Mouse (Mus musculus): Measurements from ENCODE around the gene Gucy2e. TPM values are rescaled to one million over a fixed set of nuclear protein-coding genes. Genes with fewer than 3 reads are reported as not detected.

Gene Gucy2e
- total RNA-seq (2021) (1 to 10 TPM; 1.6 to 1.8 TPM), polyA plus RNA-seq (2012; rRNA removed) (0.06 TPM in 2 replicates)
- long read RNA-seq, partial matches to known transcripts = 0 of 3 reads
- long read RNA-seq, other reads (novel, unspliced or antisense) = 3 of 3 reads

DNA sequence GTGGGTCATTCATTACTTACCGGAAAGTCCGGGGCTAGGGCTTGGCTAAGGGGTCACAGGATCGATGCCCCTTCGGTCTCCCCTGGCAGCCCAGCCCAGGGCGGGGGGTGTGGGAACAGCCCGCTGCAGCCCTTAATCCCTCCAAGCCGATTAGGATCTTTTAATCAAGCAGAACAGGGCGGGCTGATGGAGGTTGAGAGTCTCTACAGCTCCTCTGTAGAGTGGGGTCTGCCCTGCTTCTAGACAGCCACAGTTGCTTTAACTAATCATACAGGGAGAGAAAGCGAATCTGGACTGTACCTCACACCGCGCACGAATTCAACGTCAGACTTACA is at the start of gene Gucy2e:
Gene Gucy2e, minus strand, starts transcription at position 111 of the 335 bp plus-strand sequence.
- peaks cover 17% of the 10 kb centered on the region for H3K27me3 ChIP-seq (ENCODE audit: control insufficient read depth, insufficient read depth, low read length)
- no peak within 1 kb of the TSS; the same call in 1 of the 2 replicates for H3K9ac ChIP-seq (ENCODE audit: low read depth, low read length)
- TF ChIP-seq EP300 (IDR thresholded peaks at IDR 0.05; ENCODE audit: insufficient read depth, low read depth, low read length) = no peak
- no peak for TF ChIP-seq POLR2A (IDR thresholded peaks at IDR 0.05; ENCODE audit: insufficient read depth, low read depth, low read length)
- no peak for TF ChIP-seq CTCF (IDR thresholded peaks at IDR 0.05)
- H3K27ac ChIP-seq = no peak within 1 kb of the TSS
- no peaks in the 10 kb centered on the region for H3K4me1 ChIP-seq (ENCODE audit: control insufficient read depth, insufficient read depth, low read length)
- WGBS = 40% methylated on average over 13 of the region's 13 CpGs
- H3K36me3 ChIP-seq (ENCODE audit: control insufficient read depth, insufficient read depth, low read length) = no peaks in the 10 kb centered on the region
- no peak for DNase-seq
- H3K4me3 ChIP-seq = peak within 1 kb of the TSS; percentile 43
- H3K79me2 ChIP-seq (replicated peaks; ENCODE audit: control insufficient read depth, insufficient read depth, low read length) = no peaks in the 10 kb centered on the region
- intact Hi-C loops (cut with DNase I) = no loop called here

- DNase-seq = no peak
- H3K36me3 ChIP-seq (ENCODE audit: control insufficient read depth, insufficient read depth, low read length) = no peaks in the 10 kb centered on the region
- H3K27me3 ChIP-seq (ENCODE audit: control insufficient read depth, insufficient read depth, low read length) = no peaks in the 10 kb centered on the region
- H3K79me2 ChIP-seq (replicated peaks; ENCODE audit: control insufficient read depth, insufficient read depth, low read length) = no peaks in the 10 kb centered on the region
- H3K27ac ChIP-seq = no peak overlapping the region
- H3K4me3 ChIP-seq = no peak overlapping the region
- H3K4me1 ChIP-seq (ENCODE audit: control insufficient read depth, insufficient read depth, low read length) = no peaks in the 10 kb centered on the region; the same call in 1 of the 2 replicates
- WGBS = 75% methylated on average over 5 of the region's 5 CpGs
- intact Hi-C loops (cut with DNase I) = no loop called here
- TF ChIP-seq POLR2A (IDR thresholded peaks at IDR 0.05; ENCODE audit: insufficient read depth, low read depth, low read length) = no peak
- no peak for TF ChIP-seq EP300 (IDR thresholded peaks at IDR 0.05; ENCODE audit: insufficient read depth, low read depth, low read length)
- no peak for TF ChIP-seq CTCF (IDR thresholded peaks at IDR 0.05)
- H3K9ac ChIP-seq (ENCODE audit: low read depth, low read length) = no peak overlapping the region
These were observed 40.4 kb upstream of the Gucy2e start for GRCm38 (mm10) chr11:69277267-69277666.

DNA sequence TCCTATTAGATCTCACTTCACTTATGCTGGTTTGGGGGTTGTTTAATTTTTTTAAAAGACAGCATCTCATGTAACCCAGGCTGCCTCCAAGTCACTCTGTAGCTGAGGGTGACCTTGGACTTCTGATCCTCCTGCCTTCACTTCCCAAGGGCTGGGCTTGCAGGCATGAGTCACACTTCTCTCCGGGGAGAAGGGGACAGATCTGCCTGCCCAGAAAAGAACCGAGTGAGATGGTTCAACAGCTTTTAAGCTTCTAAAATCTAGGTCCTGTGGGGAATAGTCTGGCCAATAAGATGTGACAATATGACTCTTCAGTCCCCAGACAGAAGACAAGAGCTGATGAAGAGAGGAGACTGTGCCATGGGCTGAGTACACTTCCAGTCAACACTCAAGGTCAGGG is 39.2 kb upstream of the Gucy2e start:
- no peak for TF ChIP-seq POLR2A (IDR thresholded peaks at IDR 0.05; ENCODE audit: insufficient read depth, low read depth, low read length)
- no peak for TF ChIP-seq EP300 (IDR thresholded peaks at IDR 0.05; ENCODE audit: insufficient read depth, low read depth, low read length)
- no peak for TF ChIP-seq CTCF (IDR thresholded peaks at IDR 0.05)
- no peak overlapping the region for H3K9ac ChIP-seq (ENCODE audit: low read depth, low read length)
- H3K27me3 ChIP-seq (ENCODE audit: control insufficient read depth, insufficient read depth, low read length) = no peaks in the 10 kb centered on the region
- 13% methylated on average over 2 of the region's 2 CpGs for WGBS
- peaks cover 1% of the 10 kb centered on the region for H3K4me1 ChIP-seq (ENCODE audit: control insufficient read depth, insufficient read depth, low read length)
- no peaks in the 10 kb centered on the region for H3K79me2 ChIP-seq (replicated peaks; ENCODE audit: control insufficient read depth, insufficient read depth, low read length)
- H3K4me3 ChIP-seq = no peak overlapping the region
- H3K27ac ChIP-seq = no peak overlapping the region
- peak in 1 of 2 experiments; percentile 17 for DNase-seq
- intact Hi-C loops (cut with DNase I) = no loop called here
- no peaks in the 10 kb centered on the region for H3K36me3 ChIP-seq (ENCODE audit: control insufficient read depth, insufficient read depth, low read length)

DNA sequence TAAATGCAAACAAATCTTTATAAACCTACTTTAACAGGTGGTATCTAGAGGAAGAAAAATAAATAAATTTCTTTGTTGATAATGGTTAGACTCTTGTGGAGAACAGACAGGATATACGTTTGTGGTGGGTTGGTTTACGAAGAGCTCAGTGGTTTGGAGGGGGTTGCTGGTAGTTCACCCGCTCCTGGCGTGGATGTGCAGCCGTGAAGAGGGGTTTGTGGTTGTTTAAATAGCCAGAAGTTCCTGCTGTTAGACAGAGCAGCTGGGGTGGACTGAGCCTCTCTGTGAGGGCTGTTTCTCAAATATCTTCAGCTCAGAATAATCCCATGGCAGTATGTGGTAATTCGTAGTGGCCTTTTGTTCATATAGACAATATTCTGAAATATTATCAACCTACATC is 38.8 kb upstream of the Gucy2e start:
- Histone ChIP-seq H3K36me3 (ENCODE audit: control insufficient read depth, insufficient read depth, low read length) (no peaks in the 10 kb centered on the region), H3K79me2 (replicated peaks; ENCODE audit: control insufficient read depth, insufficient read depth, low read length) (no peaks in the 10 kb centered on the region), H3K27ac (no peak overlapping the region), H3K4me3 (no peak overlapping the region), H3K27me3 (ENCODE audit: control insufficient read depth, insufficient read depth, low read length) (no peaks in the 10 kb centered on the region), H3K4me1 (ENCODE audit: control insufficient read depth, insufficient read depth, low read length) (peaks cover 1% of the 10 kb centered on the region), H3K9ac (ENCODE audit: low read depth, low read length) (no peak overlapping the region)
- 77% methylated on average over 6 of the region's 6 CpGs for WGBS
- no peak for TF ChIP-seq POLR2A (IDR thresholded peaks at IDR 0.05; ENCODE audit: insufficient read depth, low read depth, low read length)
- TF ChIP-seq CTCF (IDR thresholded peaks at IDR 0.05) = no peak
- TF ChIP-seq EP300 (IDR thresholded peaks at IDR 0.05; ENCODE audit: insufficient read depth, low read depth, low read length) = no peak
- DNase-seq = no peak
- intact Hi-C loops (cut with DNase I) = no loop called here

DNA sequence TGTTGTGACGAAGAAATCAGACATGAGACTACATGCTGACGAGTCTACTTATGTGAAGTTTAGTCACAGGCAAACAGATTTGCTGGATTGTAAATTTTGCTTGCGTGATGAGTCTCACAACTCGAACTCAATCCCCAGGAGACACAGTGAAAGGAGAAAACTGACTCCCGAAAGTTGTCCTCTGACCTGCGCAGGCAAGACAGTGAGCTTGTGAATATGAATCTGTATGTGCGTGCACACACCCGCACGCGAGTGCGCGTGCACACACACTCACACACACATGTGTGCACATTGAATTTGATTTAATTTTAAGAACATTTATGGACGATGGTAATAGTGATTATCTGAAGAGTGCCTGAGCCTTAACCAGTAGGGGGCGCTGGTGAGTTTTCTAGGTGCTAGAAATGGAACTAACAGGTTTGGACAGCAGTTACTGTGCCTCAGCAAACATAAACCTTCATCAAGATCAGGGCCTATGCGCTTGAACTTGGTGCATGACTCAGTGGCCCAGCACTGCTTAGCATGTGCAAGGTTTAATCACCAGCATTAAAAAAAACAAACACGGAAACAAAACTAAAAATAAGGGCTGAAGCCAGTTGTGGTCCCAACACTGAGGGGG is 35.4 kb upstream of the Gucy2e start:
- Histone ChIP-seq H3K36me3 (ENCODE audit: control insufficient read depth, insufficient read depth, low read length) (no peaks in the 10 kb centered on the region), H3K4me3 (no peak overlapping the region), H3K79me2 (replicated peaks; ENCODE audit: control insufficient read depth, insufficient read depth, low read length) (no peaks in the 10 kb centered on the region), H3K27me3 (ENCODE audit: control insufficient read depth, insufficient read depth, low read length) (no peaks in the 10 kb centered on the region), H3K9ac (ENCODE audit: low read depth, low read length) (no peak overlapping the region), H3K27ac (no peak overlapping the region), H3K4me1 (ENCODE audit: control insufficient read depth, insufficient read depth, low read length) (peaks cover 1% of the 10 kb centered on the region)
- TF ChIP-seq CTCF (IDR thresholded peaks at IDR 0.05) = peak; percentile 93
- no peak for TF ChIP-seq EP300 (IDR thresholded peaks at IDR 0.05; ENCODE audit: insufficient read depth, low read depth, low read length)
- 33% methylated on average over 16 of the region's 16 CpGs for whole genome bisulfite sequencing
- DNase-seq = peak; percentile 66 to 78
- intact Hi-C loops (cut with DNase I) = loop anchor here (5.0 kb wide), 1 partner anchor 50 kb away; the partner anchor contains the start of genes Cntrob and Trappc1

GRCm38 (mm10) chr11:69269575-69269974 is 32.7 kb upstream of the Gucy2e start:
- peak; percentile 86 for TF ChIP-seq CTCF (IDR thresholded peaks at IDR 0.05)
- no peak for TF ChIP-seq EP300 (IDR thresholded peaks at IDR 0.05; ENCODE audit: insufficient read depth, low read depth, low read length)
- no peak for TF ChIP-seq POLR2A (IDR thresholded peaks at IDR 0.05; ENCODE audit: insufficient read depth, low read depth, low read length)
- 17% methylated on average over 13 of the region's 13 CpGs for WGBS
- intact Hi-C loops (cut with DNase I) = loop anchor here (1.0 to 5.0 kb wide), 3 partner anchors 121 to 245 kb away; no protein-coding TSS in a partner anchor
- Histone ChIP-seq H3K4me3 (no peak overlapping the region), H3K4me1 (ENCODE audit: control insufficient read depth, insufficient read depth, low read length) (peaks cover 1% of the 10 kb centered on the region), H3K79me2 (replicated peaks; ENCODE audit: control insufficient read depth, insufficient read depth, low read length) (no peaks in the 10 kb centered on the region), H3K27me3 (ENCODE audit: control insufficient read depth, insufficient read depth, low read length) (no peaks in the 10 kb centered on the region), H3K9ac (ENCODE audit: low read depth, low read length) (no peak overlapping the region), H3K27ac (no peak overlapping the region), H3K36me3 (ENCODE audit: control insufficient read depth, insufficient read depth, low read length) (no peaks in the 10 kb centered on the region)
- DNase-seq = peak; percentile 44 to 65
